Mouse (Mus musculus): ENCODE measurements around the gene Apoh.

GRCm38 (mm10) chr11:108429076-108429475 lies 85.9 kb downstream of the Apoh start:
- TF ChIP-seq CTCF (IDR thresholded peaks at IDR 0.05; ENCODE audit: borderline replicate concordance, insufficient read depth, low read depth, low read length): no peak
- TF ChIP-seq POLR2A (IDR thresholded peaks at IDR 0.05; ENCODE audit: borderline replicate concordance, insufficient read depth, low read length): no peak
